Mouse (Mus musculus): ENCODE measurements around the gene Gdf15.
A peak's percentile ranks its signal among the peaks of the same experiment; 100 is the strongest.

Gene Gdf15

GRCm38 (mm10) chr8:70657214-70657613 lies 25.0 kb upstream of the Gdf15 start:
- DNase-seq (ENCODE audit: low spot score in 2 of 2) = no peak

- no peak for DNase-seq (ENCODE audit: low spot score in 2 of 2)
Measured at GRCm38 (mm10) chr8:70656193-70656790, 24.0 kb upstream of the Gdf15 start.

- DNase-seq (ENCODE audit: low spot score in 2 of 2) = no peak
Measured at GRCm38 (mm10) chr8:70655469-70655868, 23.2 kb upstream of the Gdf15 start.

GRCm38 (mm10) chr8:70654121-70654520 lies 21.9 kb upstream of the Gdf15 start:
- peak in 1 of 2 experiments; percentile 52 for DNase-seq (ENCODE audit: low spot score in 2 of 2)

GRCm38 (mm10) chr8:70653226-70653625 lies 21.0 kb upstream of the Gdf15 start:
- peak; percentile 76 to 81 for DNase-seq (ENCODE audit: low spot score in 2 of 2)

GRCm38 (mm10) chr8:70650351-70650750 lies 18.1 kb upstream of the Gdf15 start:
- no peak for DNase-seq (ENCODE audit: low spot score in 2 of 2)

GRCm38 (mm10) chr8:70649324-70649723 lies 17.1 kb upstream of the Gdf15 start:
- DNase-seq (ENCODE audit: low spot score in 2 of 2) = no peak

GRCm38 (mm10) chr8:70648921-70649320 lies 16.7 kb upstream of the Gdf15 start:
- no peak for DNase-seq (ENCODE audit: low spot score in 2 of 2)

GRCm38 (mm10) chr8:70648164-70648442 lies 15.8 kb upstream of the Gdf15 start:
- DNase-seq (ENCODE audit: low spot score in 2 of 2) = no peak

GRCm38 (mm10) chr8:70647343-70648163 lies 15.3 kb upstream of the Gdf15 start:
- no peak for DNase-seq (ENCODE audit: low spot score in 2 of 2)

- DNase-seq (ENCODE audit: low spot score in 2 of 2) = no peak
Measured at GRCm38 (mm10) chr8:70646775-70647174, 14.5 kb upstream of the Gdf15 start.

- no peak for DNase-seq (ENCODE audit: low spot score in 2 of 2)
Measured at GRCm38 (mm10) chr8:70646369-70646768, 14.1 kb upstream of the Gdf15 start.

- no peak for DNase-seq (ENCODE audit: low spot score in 2 of 2)
Measured at GRCm38 (mm10) chr8:70645501-70646224, 13.4 kb upstream of the Gdf15 start.

GRCm38 (mm10) chr8:70644065-70644464 lies 11.8 kb upstream of the Gdf15 start:
- DNase-seq (ENCODE audit: low spot score in 2 of 2) = peak in 1 of 2 experiments; percentile 37

- DNase-seq (ENCODE audit: low spot score in 2 of 2) = no peak
Measured at GRCm38 (mm10) chr8:70643019-70643418, 10.8 kb upstream of the Gdf15 start.

- no peak for DNase-seq (ENCODE audit: low spot score in 2 of 2)
Measured at GRCm38 (mm10) chr8:70638752-70639151, 6.5 kb upstream of the Gdf15 start.

GRCm38 (mm10) chr8:70636838-70637237 lies 4.6 kb upstream of the Gdf15 start:
- DNase-seq (ENCODE audit: low spot score in 2 of 2) = no peak

- peak in 1 of 2 experiments; percentile 49 for DNase-seq (ENCODE audit: low spot score in 2 of 2)
Measured at GRCm38 (mm10) chr8:70635527-70635926, 3.3 kb upstream of the Gdf15 start.

- peak in 1 of 2 experiments; percentile 29 for DNase-seq (ENCODE audit: low spot score in 2 of 2)
Measured at GRCm38 (mm10) chr8:70634066-70634465, 1.8 kb upstream of the Gdf15 start.

- no peak for DNase-seq (ENCODE audit: low spot score in 2 of 2)
Measured at GRCm38 (mm10) chr8:70631436-70631835, 820 bp downstream of the Gdf15 start.

GRCm38 (mm10) chr8:70630532-70631381 lies 1.5 kb downstream of the Gdf15 start:
- no peak for DNase-seq (ENCODE audit: low spot score in 2 of 2)

Data from natural killer cell, adult 2 months (primary cell).